Mouse (Mus musculus) kidney, embryonic 14.5 days (tissue): ENCODE measurements around the gene Stau1. TPM values are rescaled to one million over a fixed set of nuclear protein-coding genes. Genes with fewer than 3 reads are reported as not detected.

Experiments used
- ATAC-seq: fragments of 200-750 bp; cut with Nextera tagmentation; 2 replicates; pipeline ENCODE4 v1.8.0; 2017; ENCODE audit warnings: moderate number of reproducible peaks, mild to moderate bottlenecking, moderate TSS enrichment, moderate library complexity; ENCODE audit not compliant: low FRiP score, low TSS enrichment
- H3K27ac ChIP-seq: fragments of 300-500 bp; sonication (generic); 2 replicates; pipeline ENCODE4 v1.5.1; 2014; ENCODE audit warnings: low read depth, mild to moderate bottlenecking, low read length, moderate library complexity, mixed read lengths
- H3K27me3 ChIP-seq: fragments of 300-500 bp; sonication (generic); 2 replicates; pipeline ENCODE4 v1.6.1; 2014; ENCODE audit warnings: mild to moderate bottlenecking, low read length; ENCODE audit not compliant: control insufficient read depth, insufficient read depth
- H3K36me3 ChIP-seq: fragments of 300-500 bp; sonication (generic); 2 replicates; pipeline ENCODE4 v1.6.1; 2014; ENCODE audit warnings: low read length, mixed read lengths; ENCODE audit not compliant: control insufficient read depth, insufficient read depth
- H3K4me1 ChIP-seq: fragments of 300-500 bp; sonication (generic); 2 replicates; pipeline ENCODE4 v1.6.1; 2014; ENCODE audit warnings: low read length, mixed read lengths; ENCODE audit not compliant: control insufficient read depth, insufficient read depth
- H3K4me2 ChIP-seq: fragments of 300-500 bp; sonication (generic); replicated peaks from 2 replicates; pipeline ENCODE4 v1.6.1; 2014; ENCODE audit warnings: low read depth, mild to moderate bottlenecking, low read length
- H3K4me3 ChIP-seq: fragments of 300-500 bp; sonication (generic); 2 replicates; pipeline ENCODE4 v1.5.1; 2014; ENCODE audit warnings: mild to moderate bottlenecking, low read length
- H3K9ac ChIP-seq: fragments of 300-500 bp; sonication (generic); 2 replicates; pipeline ENCODE4 v1.6.1; 2014; ENCODE audit warnings: low read depth, mild to moderate bottlenecking, low read length, moderate library complexity
- H3K9me3 ChIP-seq: fragments of 300-500 bp; sonication (generic); 2 replicates; pipeline ENCODE4 v1.6.1; 2016; ENCODE audit warnings: low read length; ENCODE audit not compliant: control insufficient read depth
- WGBS: fragments of 180-500 bp; shearing (Covaris S2); extraction: QIAGEN DNeasy Blood & Tissue Kit; methylation state at CpG from one replicate; pipeline ENCODE4 v1.1.7; 2014; 5-methylcytosine and 5-hydroxymethylcytosine counted together
- polyA plus RNA-seq: library from polyadenylated mRNA; unstranded; fragments of >200 nt; fragmentation: Nextera tagmentation; extraction: Ambion mirVana; gene quantifications from 2 replicates; pipeline ENCODE4 v1.2.1, GENCODE M21; 2014

Stau1 gene
- polyA plus RNA-seq, 1 experiment from 2014 or later = 81.7 TPM

GRCm38 (mm10) chr2:166909729-166910128 is 86.4 kb downstream of the Stau1 start:
- WGBS = 96% methylated on average over 3 of the region's 3 CpGs
- H3K36me3 ChIP-seq = peaks cover 7% of the 10 kb centered on the region; the same call in 1 of the 2 replicates
- ATAC-seq = no peak

DNA sequence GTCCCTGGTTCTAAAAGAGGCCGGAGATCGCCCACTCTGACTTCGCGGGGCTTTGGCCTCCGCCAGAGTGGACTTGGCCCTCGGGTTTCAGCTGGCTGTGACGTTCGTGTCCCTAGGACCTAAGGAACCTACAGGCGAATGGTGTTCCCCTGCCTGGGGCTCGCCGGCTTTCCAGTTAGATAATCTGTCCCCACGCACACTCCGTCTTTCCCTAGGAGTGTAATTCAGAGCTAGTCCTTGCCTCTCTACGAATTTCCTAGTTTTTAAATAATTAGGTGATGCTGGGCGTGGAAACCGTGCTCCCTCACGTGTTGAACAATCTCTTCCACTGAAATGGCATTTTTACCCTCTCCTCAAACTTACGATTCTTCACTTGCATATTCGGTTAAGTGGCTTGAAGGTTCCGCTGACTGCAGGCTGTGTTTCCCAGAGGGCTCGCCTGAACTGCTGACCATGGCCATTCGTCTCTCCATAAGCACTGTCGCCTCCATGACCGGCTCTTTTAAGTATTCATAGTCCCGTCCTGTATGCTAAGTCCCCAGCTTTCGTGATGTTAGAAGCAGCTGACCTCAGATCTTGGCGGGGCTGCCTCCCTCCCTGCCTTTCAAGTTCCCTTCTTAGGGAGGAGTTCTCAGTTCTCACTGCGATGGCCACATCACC is 89.4 kb downstream of the Stau1 start:
- Histone ChIP-seq H3K27me3 (no peaks in the 10 kb centered on the region), H3K36me3 (peaks cover 7% of the 10 kb centered on the region; the same call in 1 of the 2 replicates), H3K9ac (peak overlapping the region; percentile 97), H3K9me3 (no peaks in the 10 kb centered on the region), H3K4me3 (peak overlapping the region; percentile 90), H3K4me2 (peak overlapping the region; percentile 95), H3K27ac (peak overlapping the region; percentile 98), H3K4me1 (peaks cover 11% of the 10 kb centered on the region; the same call in 1 of the 2 replicates)
- no peak for ATAC-seq
- whole genome bisulfite sequencing = under 1% methylated on average over 28 of the region's 28 CpGs

More at GRCm38 (mm10) chr2:166909729-166910128, 86.4 kb downstream of the Stau1 start:
- Histone ChIP-seq H3K4me2 (no peak overlapping the region), H3K9ac (no peak overlapping the region), H3K27ac (no peak overlapping the region), H3K9me3 (no peaks in the 10 kb centered on the region), H3K27me3 (no peaks in the 10 kb centered on the region), H3K4me1 (peaks cover 11% of the 10 kb centered on the region; the same call in 1 of the 2 replicates), H3K4me3 (no peak overlapping the region)

DNA sequence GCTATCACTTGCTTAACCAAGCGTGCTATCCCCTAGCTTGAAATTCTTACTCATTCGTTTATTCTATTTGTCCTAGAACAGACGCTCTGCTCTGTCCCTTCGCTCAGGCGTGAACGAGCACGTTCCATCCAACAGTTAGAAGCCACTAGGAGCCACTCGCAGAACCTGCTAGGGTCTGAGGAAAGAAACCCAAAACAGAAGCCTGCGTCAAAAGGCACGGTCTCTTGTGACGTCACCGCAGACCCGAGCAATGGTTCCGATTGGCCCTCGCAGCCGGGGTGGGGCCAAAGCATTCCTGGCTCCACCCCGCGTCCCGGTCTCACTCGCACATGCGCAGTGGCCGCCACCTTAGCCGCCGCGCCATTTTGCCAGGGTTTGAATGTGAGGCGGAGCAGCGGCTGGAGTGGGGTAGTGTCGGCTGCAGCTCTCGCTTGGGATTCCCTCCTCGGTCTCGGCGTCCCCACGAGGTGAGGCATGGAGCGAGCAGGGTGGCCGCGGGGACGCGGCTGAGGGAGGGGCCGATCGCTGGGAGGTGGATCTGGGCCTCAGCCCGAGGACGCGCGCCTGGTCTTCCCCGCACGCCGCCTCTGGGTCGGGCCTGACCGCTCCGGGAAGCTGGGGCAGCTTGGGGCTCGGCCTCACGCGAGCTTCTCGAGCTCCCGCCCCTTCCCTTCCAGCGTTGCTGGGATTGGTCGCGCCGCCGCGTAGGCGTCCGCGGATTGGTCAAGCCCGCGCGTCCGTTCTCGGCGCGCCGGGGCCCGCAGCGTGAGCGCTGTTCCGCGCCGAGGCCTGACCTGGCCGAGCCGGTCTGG is 90.2 kb downstream of the Stau1 start, which contains the start of gene Cse1l:
Gene Cse1l (plus strand): TSS at position 330 of the 812 bp plus-strand sequence.
- H3K4me1 ChIP-seq = peaks cover 11% of the 10 kb centered on the region; the same call in 1 of the 2 replicates
- H3K27ac ChIP-seq = peak within 1 kb of the TSS; percentile 98
- H3K9ac ChIP-seq = peak within 1 kb of the TSS; percentile 97
- peak within 1 kb of the TSS; percentile 95 for H3K4me2 ChIP-seq
- H3K4me3 ChIP-seq = peak within 1 kb of the TSS; percentile 90
- peaks cover 7% of the 10 kb centered on the region; the same call in 1 of the 2 replicates for H3K36me3 ChIP-seq
- ATAC-seq = peak; percentile 98
- H3K9me3 ChIP-seq = no peaks in the 10 kb centered on the region
- WGBS = under 1% methylated on average over 78 of the region's 80 CpGs
- no peaks in the 10 kb centered on the region for H3K27me3 ChIP-seq

GRCm38 (mm10) chr2:166903719-166904282 is 92.3 kb downstream of the Stau1 start:
- H3K4me1 ChIP-seq = peaks cover 11% of the 10 kb centered on the region; the same call in 1 of the 2 replicates
- H3K4me2 ChIP-seq = no peak overlapping the region
- peaks cover under 1% of the 10 kb centered on the region; the same call in 1 of the 2 replicates for H3K36me3 ChIP-seq
- H3K4me3 ChIP-seq = no peak overlapping the region
- no peaks in the 10 kb centered on the region for H3K27me3 ChIP-seq
- H3K27ac ChIP-seq = no peak overlapping the region
- WGBS = 96% methylated on average over 6 of the region's 6 CpGs
- no peak for ATAC-seq
- no peak overlapping the region for H3K9ac ChIP-seq
- H3K9me3 ChIP-seq = no peaks in the 10 kb centered on the region

DNA sequence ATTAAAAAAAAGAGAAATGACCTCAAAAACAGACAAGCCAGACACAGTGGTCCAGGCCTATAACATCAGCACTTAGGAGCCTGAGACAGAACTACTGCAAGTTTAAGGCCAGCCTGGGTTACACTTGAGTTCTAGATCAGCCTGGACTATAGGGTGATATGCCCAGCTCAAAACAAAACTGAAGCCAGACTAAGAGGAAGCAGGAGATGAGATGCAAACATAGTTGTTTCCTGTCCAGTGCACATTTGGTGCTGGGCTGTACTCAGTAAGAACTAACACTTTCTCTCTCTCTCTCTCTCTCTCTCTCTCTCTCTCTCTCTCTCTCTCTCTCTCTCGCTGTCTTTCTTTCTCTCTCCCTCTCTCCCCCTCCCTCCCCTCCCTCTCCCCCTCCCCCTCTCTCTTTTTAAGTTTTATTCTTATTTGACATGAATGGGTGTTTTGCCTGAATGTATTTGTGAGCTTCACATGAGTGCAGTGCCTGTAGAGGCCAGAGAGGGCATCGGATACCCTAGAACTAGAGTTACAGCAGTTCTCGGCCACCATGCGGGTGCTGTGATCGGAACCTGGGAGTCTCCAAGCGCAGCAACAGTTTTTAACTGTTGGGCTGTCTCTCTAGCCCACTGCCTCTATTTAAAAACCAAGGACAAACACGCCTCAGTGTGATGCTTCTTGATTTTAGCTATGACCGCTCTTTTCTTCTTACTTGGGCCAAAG is 95.2 kb downstream of the Stau1 start:
- Histone ChIP-seq H3K9ac (no peak overlapping the region), H3K4me3 (no peak overlapping the region), H3K36me3 (no peaks in the 10 kb centered on the region), H3K27ac (no peak overlapping the region), H3K27me3 (no peaks in the 10 kb centered on the region), H3K4me1 (no peaks in the 10 kb centered on the region), H3K4me2 (no peak overlapping the region), H3K9me3 (no peaks in the 10 kb centered on the region)
- ATAC-seq = no peak
- WGBS = 91% methylated on average over 8 of the region's 8 CpGs

DNA sequence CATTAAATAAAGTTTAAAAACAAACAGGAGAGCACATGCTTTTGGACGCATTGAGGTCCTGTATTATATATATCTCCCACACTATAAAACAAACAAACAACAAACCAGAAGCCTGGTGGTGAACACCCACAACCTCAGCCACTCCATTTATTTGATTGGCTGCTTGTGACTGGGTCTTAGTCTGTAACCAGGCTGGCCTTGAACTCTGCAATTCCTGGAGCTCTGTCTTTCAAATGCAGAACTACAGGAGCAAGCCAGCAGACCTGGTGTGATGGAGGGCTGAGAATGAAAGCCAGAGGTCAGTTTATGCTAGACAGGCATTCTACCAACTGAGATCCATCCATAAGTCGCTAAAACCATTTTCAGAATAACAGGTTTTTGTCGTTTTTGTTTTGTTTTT is 96.4 kb downstream of the Stau1 start:
- no peaks in the 10 kb centered on the region for H3K27me3 ChIP-seq
- no peak overlapping the region for H3K4me2 ChIP-seq
- no peak overlapping the region for H3K4me3 ChIP-seq
- WGBS = 71% methylated on average over 3 of the region's 3 CpGs
- peaks cover under 1% of the 10 kb centered on the region; the same call in 1 of the 2 replicates for H3K36me3 ChIP-seq
- no peaks in the 10 kb centered on the region for H3K4me1 ChIP-seq
- no peaks in the 10 kb centered on the region for H3K9me3 ChIP-seq
- no peak overlapping the region for H3K9ac ChIP-seq
- H3K27ac ChIP-seq = no peak overlapping the region
- ATAC-seq = no peak

- Histone ChIP-seq H3K27ac (no peak overlapping the region), H3K4me3 (no peak overlapping the region), H3K36me3 (peaks cover 7% of the 10 kb centered on the region; the same call in 1 of the 2 replicates), H3K4me2 (no peak overlapping the region), H3K9me3 (no peaks in the 10 kb centered on the region), H3K9ac (no peak overlapping the region), H3K27me3 (no peaks in the 10 kb centered on the region), H3K4me1 (no peaks in the 10 kb centered on the region)
- WGBS = 80% methylated on average over 2 of the region's 2 CpGs
- no peak for ATAC-seq
These were observed 96.9 kb downstream of the Stau1 start for GRCm38 (mm10) chr2:166899161-166899560.
